Mouse (Mus musculus) cerebellum, adult 18-20 months (tissue): ENCODE measurements around the gene Urm1.
"Not testable (repeated sequence)": the region's sequence is repeated elsewhere in the genome, so short reads cannot be mapped to it uniquely, and the experiment has no call there.

Experiments
- DNase-seq, 2 experiments: peaks; one replicate each; pipeline ENCODE4 v3.0.0; 2021

Urm1 gene

DNA sequence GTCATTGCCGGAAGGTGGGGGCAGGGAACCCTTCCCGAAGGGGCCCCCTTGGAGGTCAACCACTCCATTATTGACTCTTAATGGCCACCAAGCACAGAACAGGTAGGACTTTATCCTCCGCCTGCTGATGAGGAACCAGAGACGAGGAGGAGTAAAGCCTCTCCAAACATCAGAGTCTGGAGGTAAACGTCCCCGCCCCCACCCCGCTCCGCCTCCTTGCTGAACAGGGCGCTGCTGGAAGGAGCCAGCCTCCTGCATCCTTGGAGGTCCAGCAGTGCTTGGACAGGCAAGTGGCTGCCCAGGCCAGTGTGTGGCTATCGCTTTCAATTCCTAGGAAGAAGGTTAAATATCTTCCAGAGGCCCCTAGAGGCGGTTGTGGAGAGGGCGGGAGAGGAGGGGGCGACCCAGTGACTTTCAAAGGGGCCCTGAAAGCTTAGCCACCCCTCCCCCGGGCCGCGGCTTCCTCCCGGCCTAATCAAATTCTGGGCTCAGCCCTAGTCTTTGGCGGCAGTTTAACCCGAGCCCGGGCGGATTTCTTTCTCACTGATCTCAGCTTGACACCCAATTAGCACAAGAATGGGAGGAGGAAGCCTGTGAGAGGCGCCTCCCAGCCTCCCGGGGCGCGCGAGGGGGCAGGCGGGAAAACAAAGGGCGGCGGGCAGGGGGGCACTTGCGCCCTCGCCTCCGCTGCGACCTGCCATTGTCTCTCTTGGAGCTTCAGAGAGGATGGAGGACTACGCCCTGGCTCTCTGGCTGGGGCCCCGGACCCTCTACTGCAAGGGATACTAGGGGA lies at the start of gene Urm1:
Gene Urm1, plus strand, starts transcription at position 51 of the 793 bp plus-strand sequence.
- peak; percentile 63 to 64 for DNase-seq

DNA sequence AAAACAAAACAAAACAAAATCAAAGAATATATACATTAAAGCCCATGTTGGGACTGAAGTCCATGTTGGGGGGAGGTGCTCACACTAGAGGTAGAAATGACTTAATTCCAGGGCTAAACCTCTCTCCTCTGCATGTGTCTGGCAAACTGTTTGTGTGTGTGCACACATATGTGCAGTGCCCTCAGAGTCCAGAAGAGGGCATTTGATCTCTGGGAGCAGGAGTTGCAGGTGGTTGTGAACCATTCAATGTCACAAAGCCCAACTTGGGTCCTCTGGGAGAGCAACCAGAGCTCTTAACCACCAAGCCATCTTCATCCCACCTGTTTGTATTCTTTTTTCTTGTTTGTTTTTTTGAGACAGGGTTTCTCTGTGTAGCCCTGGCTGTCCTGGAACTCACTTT lies 49.7 kb upstream of the Urm1 start:
- no peak for DNase-seq

DNA sequence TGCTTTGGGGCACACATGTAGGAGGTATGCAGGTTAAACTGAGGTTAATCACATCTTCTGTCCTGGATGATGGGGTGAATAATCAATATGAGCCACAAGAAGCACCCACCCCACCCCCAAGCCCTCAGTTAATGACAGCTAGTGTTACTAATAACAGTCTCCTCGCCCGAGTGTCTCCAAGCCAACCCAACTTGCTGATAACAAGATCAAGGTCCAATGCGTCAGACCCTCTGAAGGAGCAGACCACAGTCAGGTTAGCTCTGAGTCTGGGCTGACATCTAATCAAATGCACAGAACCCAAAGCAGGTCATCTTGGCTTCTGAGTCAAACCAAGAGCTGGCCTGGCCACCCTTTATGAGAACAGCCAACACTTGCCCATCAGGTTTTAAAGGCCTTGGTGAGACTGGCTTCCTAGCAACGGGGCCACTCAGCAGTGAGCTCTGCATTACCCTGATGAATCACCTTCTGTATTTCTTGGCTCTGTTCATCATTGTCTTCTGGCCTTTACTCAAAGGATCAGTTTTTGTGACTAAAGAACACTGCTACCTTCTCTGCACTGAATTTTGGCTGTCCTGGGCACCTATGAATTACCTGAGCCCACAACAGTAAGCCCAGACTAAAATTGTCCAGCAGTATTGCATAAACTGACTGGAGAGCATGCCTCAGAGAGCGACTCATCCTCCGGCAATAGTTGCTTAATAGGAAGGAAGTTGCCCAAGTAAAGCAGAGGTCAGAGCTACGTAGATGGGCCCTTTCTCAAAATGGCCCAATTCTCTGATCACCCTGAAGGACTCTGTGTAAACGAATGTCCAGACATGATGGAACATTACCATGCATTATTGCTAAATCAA lies 48.0 kb upstream of the Urm1 start:
- DNase-seq: no peak

DNA sequence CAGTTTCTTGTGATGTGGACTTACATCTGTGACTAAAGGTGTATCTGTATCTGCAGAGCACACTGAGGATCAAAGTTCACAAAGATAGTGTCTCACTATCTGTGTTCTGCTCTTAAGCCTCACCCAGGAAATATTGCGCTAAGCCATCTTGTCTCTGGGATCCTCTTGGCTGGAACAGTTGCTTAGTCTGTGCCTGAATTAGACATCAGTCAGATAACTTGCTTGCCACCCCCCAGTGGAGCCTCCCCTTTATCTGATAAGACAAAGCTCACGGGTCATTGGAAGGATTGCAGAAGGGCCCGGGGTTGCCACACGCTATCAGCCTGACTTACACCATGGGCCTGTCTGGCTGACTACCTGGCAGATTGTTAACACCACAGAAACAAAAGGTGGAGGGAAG lies 46.6 kb upstream of the Urm1 start:
- no peak for DNase-seq

DNA sequence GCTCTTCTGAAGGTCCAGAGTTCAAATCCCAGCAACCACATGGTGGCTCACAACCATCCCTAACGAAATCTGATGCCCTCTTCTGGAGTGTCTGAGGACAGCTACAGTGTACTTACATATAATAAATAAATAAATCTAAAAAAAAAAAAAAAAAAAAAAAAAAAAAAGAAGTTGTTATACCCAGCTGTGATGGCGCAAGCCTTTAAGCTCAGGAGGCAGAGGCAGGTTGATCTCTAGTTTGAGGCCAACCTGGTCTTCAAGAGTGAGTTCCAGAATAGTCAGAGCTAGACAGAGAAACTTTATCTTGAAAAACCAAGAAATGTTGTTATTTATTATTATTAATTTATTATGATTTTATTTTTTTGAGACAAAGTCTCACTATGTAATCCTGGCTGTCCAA lies 38.6 kb upstream of the Urm1 start:
- DNase-seq: not testable (repeated sequence)

DNA sequence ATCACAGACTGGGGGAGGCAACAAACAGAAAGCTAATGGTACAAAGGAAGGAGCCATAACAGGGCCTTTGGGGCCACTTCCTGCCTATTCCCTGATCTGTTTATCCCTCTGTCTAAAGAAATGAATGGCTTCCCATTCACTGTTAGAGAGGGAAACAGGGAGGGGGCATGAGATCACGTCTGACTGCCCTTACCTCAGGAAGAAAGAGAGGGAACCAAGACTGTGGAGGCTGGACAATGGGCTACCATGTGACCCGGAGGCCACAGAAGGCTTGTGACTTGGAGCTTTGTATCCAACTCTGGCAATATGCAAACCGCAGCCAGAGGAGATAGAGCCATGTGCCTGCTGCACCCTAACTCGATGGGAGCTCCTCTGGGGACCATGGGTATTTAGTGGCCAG lies 35.6 kb upstream of the Urm1 start:
- DNase-seq: no peak

DNA sequence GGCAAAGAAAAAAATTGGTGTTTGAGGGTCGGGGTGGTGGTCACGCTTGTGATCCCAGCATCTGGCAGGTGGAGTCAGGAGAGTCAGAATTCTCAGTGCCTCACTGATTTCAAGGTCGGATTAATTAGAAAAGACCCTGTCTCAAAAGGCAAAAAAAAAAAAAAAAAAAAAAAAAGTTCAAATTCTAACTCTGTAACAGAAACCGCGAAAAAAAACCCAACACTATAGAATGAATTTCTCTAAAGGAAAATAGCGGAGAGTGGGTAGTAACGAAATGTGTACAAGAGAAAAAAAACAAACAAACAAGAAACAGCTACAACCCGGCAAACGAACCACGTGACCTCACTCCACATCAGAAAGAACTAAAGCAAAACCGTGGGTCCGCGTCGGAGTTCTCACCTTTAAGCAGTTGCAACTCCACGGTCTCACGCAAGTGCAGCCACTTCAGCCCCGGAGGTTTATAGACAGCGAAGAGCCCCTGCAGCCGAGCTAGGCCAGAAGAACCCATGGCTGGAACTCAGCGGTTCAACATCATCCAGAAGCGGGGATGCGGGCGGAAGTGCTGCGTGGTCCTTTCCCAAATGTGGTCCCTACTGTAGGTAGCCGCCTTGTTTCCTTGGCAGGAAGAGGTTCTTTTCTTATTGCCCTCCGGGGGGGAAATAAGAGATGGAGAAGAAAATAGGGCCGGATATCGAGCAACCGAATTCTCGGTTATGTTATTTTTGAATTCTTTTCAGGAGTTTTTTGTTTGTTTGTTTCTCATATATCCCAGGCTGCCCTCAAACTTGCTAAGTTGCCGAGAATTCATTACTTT lies 32.6 kb upstream of the Urm1 start, which contains the start of gene Coq4:
Gene Coq4, plus strand, starts transcription at position 390 of the 814 bp plus-strand sequence.
- DNase-seq: peak; percentile 93

DNA sequence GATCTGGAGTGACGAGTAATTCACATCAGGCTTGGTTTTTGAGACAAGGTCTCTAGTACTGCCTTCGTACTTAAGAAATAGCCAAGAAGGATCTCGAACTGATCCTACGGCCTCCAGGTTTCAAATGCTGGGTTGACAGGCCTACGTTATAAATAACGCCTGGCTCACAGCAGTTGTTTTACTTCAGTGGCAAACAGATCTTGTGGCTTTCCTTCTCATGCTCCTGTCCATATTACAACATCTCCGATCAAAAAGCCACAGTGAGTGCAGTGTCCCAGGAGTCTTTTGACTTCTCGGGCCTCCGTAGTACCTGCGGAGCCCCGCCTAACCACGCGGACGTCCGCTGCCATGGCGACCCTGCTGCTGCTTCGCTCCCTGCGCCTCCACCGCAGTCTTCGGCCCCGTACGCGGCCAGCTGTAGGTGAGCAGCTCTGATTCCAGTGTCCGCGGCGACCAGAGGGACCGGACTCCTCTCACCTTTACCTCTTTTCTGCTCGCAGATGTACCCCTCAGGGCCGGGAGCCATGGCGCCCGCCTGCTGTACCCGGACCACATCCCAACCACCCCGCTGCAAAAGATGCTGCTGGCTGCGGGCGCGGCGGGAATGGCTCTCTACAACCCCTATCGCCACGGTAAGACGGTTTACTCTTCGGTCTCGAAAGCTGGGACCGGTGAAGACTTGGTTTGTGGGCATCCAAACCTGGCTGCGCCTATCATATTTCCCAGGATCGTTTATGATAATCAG lies 31.8 kb upstream of the Urm1 start, which contains the start of gene Trub2:
Gene Trub2, minus strand, starts transcription at position 566 of the 745 bp plus-strand sequence.
- DNase-seq: peak; percentile 87 to 90

DNA sequence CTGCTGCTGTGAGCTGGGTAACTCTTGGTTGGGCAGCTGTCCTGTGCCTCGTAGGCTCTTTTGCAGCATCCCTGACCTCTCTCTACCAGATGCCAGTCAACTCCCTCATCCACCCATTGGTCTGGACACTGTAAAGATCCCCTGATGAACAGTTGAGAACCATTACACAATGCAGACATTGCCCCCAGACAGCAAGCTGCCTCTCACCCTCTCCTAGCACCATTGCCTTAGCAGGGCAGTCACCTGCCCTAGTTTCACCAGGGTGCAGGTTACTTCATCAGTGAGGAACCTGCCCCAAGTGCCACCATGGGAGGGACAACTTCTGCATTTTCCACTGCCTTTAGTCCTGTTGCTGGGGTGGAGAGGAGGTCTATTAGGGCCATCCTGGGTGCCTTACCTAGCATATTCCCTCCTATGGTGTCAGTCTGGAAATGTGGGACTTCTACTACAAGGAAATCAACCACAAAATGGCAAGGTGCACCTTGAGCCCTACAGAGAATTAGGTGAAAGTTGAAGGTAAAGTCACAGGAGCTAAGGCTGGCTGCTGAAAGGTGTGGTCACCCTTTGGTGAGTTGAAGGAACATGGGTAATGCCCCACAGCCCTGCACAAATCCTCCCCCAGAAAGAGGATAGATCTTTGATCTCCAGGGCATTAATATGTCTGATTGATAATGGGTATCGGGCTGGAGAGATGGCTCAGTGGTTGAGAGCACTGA lies 26.9 kb upstream of the Urm1 start:
- no peak for DNase-seq

DNA sequence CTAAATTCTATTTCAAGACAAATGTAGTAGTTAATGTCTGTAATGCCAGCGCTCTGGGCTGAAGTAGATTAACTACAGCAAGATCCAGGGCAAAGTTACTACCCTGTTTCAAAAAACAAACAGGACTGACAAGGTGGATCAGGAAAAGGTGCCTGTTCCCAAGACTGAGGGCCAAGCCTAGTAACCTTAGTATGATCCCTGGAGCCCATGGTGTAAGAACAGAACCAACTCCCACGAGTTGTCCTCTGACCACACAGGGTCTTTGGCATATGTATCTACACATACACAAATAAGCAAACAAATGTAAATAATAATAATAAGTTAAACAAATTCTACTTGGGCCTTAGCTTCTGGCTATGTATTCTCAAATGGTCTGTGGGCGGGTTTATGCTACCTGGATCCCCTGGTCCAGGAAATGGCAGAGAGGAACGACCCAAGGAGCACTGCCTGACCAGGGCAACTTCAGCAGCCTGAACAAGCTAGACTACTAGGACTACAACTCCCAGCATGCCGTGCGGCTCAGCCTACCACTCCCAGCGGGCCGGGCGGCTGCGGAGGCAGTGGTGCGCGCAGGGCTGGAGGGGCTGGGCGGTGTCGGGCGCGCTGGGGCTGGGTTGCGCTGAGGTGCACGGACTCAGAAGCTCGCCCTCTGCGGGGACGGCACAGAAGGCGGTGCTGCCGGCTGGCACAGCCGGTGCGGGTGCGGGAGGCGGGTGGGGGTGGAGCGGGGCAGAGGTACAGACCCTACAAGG lies 17.6 kb upstream of the Urm1 start, which contains the start of gene Slc27a4:
Gene Slc27a4, plus strand, starts transcription at position 560 of the 752 bp plus-strand sequence.
- peak; percentile 98 to 99 for DNase-seq

DNA sequence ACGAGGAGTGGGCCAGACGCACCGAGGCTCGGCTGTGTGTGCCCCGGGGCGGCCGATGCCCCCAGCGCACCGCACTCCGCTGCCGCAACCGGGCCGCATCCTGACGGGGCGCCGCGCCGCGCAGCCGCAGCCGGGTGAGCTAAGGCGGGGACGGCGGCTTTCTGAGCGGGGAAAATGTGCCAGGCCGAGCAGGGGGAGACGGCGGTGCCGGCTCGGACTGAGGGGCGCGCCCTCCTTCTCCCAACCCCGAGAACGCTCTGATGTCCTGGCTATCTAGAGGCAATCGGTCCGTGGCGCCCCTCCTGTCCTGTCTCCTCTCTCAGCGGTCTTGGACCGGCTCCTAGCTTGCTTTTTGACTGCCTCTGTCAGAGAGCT lies 17.1 kb upstream of the Urm1 start:
- no peak for DNase-seq

DNA sequence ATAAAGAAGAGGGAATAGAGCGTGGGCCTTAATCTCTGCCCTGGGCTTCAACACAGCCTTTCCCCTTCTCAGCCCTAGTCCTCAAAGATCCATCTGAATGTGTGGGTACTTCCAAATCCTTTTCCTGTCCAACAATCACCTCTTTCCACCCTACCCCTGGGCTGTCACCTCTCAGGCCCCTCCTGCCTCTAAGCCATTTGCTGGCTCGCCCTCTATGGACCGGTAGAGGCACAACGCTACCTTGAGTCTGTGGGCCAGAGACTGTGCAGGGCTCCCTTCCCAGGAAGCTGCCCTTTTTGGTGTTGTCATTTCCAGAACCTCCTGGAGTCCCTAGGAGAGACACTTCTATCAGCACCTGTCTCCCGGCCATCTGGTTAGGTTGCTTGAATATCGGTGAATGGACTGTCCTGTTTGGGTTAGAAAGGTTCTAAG lies 16.5 kb upstream of the Urm1 start:
- DNase-seq: peak; percentile 37 to 60

DNA sequence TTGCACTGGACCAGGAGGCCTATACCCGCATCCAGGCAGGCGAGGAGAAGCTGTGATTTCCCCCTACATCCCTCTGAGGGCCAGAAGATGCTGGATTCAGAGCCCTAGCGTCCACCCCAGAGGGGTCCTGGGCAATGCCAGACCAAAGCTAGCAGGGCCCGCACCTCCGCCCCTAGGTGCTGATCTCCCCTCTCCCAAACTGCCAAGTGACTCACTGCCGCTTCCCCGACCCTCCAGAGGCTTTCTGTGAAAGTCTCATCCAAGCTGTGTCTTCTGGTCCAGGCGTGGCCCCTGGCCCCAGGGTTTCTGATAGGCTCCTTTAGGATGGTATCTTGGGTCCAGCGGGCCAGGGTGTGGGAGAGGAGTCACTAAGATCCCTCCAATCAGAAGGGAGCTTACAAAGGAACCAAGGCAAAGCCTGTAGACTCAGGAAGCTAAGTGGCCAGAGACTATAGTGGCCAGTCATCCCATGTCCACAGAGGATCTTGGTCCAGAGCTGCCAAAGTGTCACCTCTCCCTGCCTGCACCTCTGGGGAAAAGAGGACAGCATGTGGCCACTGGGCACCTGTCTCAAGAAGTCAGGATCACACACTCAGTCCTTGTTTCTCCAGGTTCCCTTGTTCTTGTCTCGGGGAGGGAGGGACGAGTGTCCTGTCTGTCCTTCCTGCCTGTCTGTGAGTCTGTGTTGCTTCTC lies 4.0 kb upstream of the Urm1 start:
- DNase-seq: no peak

DNA sequence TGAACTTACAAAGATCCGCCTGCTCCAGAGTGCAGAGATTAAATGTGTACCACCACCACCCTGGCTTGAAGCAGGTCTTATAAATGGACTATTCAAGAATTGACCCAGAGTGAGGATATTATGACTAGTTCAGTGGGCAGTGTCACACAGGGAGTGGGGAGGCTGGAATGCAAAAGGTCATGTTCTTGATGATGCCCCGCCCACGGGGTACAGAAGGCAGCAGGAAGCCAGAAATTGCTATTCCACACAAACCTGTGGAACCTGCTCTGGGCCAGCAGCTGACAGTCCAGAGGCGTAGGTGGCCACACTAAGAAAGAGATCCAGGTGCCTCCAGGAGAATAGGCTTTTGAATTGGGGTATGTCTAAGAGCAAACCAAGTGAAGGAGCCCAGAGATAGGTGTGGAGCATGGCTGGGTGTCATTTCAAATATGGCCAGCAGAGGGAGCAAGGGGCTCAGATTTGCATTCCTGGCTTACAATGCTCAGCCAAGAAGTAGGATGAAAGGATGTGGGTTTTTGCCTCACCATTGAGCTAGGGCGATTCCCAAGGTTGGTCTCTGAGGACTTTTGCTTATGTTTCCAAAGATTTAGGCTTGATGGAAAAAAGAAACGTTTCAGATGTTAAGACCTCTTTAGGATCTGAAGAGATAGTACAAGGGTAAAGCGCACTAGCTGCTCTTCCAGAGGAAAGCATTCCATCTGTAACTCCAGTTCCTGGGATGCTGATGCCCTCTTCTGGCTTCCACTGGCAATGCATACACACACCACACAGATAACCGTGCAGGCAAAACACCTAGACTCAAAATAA lies 2.2 kb upstream of the Urm1 start:
- DNase-seq: peak; percentile 87 to 90

DNA sequence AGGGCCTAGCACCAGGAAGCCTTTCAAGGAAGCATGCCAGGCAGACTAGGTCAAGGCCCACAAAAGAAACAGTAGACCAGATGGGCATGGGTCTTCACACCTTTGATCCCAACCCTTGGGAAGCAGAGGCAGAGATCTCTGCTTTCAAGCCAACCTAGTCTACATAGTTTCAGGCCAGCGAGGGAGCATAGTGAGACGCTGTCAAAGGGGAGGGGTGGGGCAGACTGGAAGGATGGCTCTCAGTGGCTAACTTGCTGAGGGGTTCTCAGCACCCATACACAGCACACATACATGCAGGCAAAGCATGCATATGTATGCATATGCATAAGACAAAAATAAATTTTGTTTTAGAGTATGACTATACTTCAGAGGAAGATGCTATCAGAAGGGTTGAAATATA lies 512 bp upstream of the Urm1 start:
- no peak for DNase-seq

DNA sequence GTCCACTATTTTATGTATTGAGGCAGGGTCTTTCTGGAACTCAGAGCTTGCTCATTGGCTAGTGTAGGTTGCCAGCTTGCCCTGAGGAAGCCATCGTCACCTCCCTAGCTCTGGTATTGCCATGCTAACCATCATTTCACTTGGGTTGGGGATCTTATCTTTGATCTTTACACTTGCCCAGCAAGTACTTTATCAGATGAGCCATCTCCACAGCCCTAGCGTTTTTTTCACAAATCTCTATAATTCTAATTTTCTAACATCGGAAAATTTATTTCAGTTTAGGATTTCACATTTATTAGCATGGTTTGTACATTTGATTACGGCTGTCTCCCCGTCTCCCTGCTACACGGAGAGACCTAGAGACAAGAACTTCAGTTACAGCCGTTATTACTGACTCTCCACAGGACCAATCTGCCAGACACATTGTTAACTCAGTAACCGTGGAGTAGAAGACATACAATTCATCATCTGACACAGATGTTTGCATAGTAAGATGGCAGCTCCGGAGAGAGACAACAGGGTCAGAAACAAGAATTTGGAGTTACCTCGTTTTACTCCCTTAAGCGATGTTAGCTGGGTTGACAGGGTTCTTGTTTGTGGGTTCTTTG lies 6.5 kb downstream of the Urm1 start:
- DNase-seq: no peak

DNA sequence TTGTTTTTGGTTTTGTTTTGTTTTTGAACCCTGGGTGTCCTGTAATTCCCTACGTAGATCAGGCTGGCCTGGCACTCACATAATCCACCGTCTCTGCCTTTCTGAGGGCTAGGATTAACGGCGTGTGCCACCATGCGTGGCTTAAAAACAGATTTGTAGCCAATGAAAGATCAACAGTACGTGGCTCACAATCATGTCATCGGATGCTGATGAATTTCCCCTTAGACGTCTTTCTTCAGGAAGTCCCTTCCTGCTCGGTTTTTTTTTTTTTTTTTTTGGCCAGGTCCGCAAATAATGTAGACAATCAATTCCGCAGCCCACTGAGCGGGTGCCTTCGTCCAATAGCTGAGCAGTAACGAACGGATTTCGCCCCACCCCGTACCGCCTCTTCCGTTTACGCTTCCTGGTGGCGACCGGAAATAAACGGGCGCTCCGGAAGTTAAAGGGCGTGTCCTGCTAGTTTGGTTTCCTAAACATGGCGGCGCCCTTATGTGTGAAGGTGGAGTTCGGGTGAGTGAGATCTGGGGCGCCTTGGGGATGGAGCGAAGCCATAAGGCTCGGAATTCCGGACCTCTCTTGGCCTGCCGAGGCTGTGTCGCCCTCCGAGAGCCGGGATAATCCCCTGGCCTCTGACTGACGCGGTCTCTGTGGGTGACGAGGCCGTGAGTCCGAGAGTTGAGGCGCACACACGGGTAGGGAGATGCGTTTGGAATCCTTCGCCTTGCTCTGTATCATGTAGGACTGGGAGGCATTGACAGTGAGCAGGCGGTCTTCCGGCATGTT lies 7.2 kb downstream of the Urm1 start:
- peak; percentile 93 to 97 for DNase-seq

DNA sequence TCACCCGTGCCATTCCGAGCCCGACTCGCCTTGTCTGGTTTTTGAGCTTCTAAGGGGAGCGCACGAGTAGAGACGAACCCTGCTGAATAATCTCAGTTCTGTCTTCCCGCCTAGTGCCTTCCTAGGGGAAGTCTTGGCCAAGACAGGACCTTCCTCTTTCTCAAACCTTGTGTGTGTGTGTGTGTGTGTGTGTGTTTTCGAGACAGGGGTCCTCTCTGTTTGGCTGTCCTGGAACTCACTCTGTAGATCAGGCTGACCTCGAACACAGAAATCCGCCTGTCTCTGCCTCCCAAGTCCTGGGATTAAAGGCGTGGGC lies 7.8 kb downstream of the Urm1 start:
- no peak for DNase-seq
